Mouse (Mus musculus) midbrain, embryonic 11.5 days (tissue): Measurements from ENCODE around the gene Ndufs3. TPM values are rescaled to one million over a fixed set of nuclear protein-coding genes. Genes with fewer than 3 reads are reported as not detected.
A peak's percentile ranks its signal among the peaks of the same experiment; 100 is the strongest.

Experiments
- ATAC-seq: fragments of 200-750 bp; cut with Nextera tagmentation; 2 replicates; pipeline ENCODE4 v1.8.0; 2017; ENCODE audit warnings: moderate TSS enrichment, moderate library complexity; ENCODE audit not compliant: low FRiP score
- DNase-seq: peaks from one replicate; pipeline ENCODE4 v3.0.0; 2015; ENCODE audit warnings: low spot score; ENCODE audit errors: missing footprints
- H3K27ac ChIP-seq: fragments of 300-500 bp; sonication (generic); 2 replicates; pipeline ENCODE4 v1.5.1; 2014; ENCODE audit warnings: low read depth, low read length
- H3K27me3 ChIP-seq: fragments of 300-500 bp; sonication (generic); 2 replicates; pipeline ENCODE4 v1.6.1; 2014; ENCODE audit warnings: mild to moderate bottlenecking, low read length, moderate library complexity, mixed read lengths; ENCODE audit not compliant: control insufficient read depth, insufficient read depth
- H3K36me3 ChIP-seq: fragments of 300-500 bp; sonication (generic); 2 replicates; pipeline ENCODE4 v1.6.1; 2014; ENCODE audit warnings: mild to moderate bottlenecking, low read length, moderate library complexity, mixed read lengths; ENCODE audit not compliant: control insufficient read depth, insufficient read depth
- H3K4me1 ChIP-seq: fragments of 300-500 bp; sonication (generic); 2 replicates; pipeline ENCODE4 v1.6.1; 2014; ENCODE audit warnings: low read length; ENCODE audit not compliant: control insufficient read depth, insufficient read depth
- H3K4me2 ChIP-seq: fragments of 300-500 bp; sonication (generic); 2 replicates; pipeline ENCODE4 v1.6.1; 2014; ENCODE audit warnings: mild to moderate bottlenecking, moderate library complexity
- H3K4me3 ChIP-seq: fragments of 300-500 bp; sonication (generic); 2 replicates; pipeline ENCODE4 v1.5.1; 2014; ENCODE audit warnings: low read depth, low read length
- H3K9ac ChIP-seq: fragments of 300-500 bp; sonication (generic); 2 replicates; pipeline ENCODE4 v1.6.1; 2014; ENCODE audit warnings: low read length
- H3K9me3 ChIP-seq: fragments of 300-500 bp; sonication (generic); 2 replicates; pipeline ENCODE4 v1.6.1; 2016; ENCODE audit warnings: low read length; ENCODE audit not compliant: control insufficient read depth
- WGBS: fragments of 180-500 bp; shearing (Covaris S2); extraction: QIAGEN DNeasy Blood & Tissue Kit; methylation state at CpG from one replicate; pipeline ENCODE4 v1.1.7; 2014; 5-methylcytosine and 5-hydroxymethylcytosine counted together
- polyA plus RNA-seq: library from polyadenylated mRNA; unstranded; fragments of >200 nt; fragmentation: Nextera tagmentation; extraction: Ambion mirVana; gene quantifications from 2 replicates; pipeline ENCODE4 v1.2.1, GENCODE M21; 2014

Ndufs3 gene
- polyA plus RNA-seq, 1 experiment from 2014 or later, result 204 TPM

DNA sequence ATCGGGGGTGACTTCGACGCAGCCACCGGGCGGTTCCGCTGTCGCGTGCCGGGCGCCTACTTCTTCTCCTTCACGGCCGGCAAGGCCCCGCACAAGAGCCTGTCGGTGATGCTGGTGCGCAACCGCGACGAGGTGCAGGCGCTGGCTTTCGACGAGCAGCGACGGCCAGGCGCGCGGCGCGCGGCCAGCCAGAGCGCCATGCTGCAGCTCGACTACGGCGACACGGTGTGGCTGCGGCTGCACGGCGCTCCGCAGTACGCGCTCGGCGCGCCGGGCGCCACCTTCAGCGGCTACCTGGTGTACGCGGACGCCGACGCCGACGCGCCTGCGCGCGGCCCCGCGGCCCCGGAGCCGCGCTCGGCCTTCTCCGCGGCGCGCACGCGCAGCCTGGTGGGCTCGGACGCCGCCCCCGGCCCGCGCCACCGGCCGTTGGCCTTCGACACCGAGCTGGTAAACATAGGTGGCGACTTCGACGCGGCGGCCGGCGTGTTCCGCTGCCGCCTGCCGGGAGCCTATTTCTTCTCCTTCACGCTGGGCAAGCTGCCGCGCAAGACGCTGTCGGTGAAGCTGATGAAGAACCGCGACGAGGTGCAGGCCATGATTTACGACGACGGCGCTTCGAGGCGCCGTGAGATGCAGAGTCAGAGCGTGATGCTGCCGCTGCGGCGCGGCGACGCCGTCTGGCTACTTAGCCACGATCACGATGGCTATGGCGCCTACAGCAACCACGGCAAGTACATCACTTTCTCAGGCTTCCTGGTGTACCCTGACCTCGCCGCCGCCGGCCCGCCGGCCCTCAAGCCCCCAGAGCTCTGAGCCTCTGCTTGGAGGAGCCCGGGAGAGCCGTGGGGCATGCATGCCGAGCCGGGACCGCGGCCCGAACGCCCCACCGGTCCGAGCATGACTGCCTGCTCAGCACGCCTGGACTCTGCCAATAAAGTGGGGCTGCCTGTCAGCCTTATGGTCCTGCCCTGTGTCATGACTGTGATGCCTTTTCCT is 14.8 kb downstream of the Ndufs3 start:
- H3K9ac ChIP-seq, result peak overlapping the region; percentile 45
- ATAC-seq, result peak; percentile 57
- H3K4me3 ChIP-seq, result peak overlapping the region; percentile 42
- H3K4me1 ChIP-seq, result peaks cover 14% of the 10 kb centered on the region
- DNase-seq, result peak; percentile 94
- no peaks in the 10 kb centered on the region for H3K36me3 ChIP-seq
- H3K27me3 ChIP-seq, result peaks cover 59% of the 10 kb centered on the region
- H3K4me2 ChIP-seq, result peak overlapping the region; percentile 64
- H3K27ac ChIP-seq, result no peak overlapping the region
- WGBS, result 5% methylated on average over 133 of the region's 133 CpGs
- no peaks in the 10 kb centered on the region for H3K9me3 ChIP-seq

- no peak overlapping the region for H3K9ac ChIP-seq
- ATAC-seq, result no peak
- no peak for DNase-seq
- peaks cover 17% of the 10 kb centered on the region for H3K4me1 ChIP-seq
- no peak overlapping the region for H3K27ac ChIP-seq
- no peak overlapping the region for H3K4me3 ChIP-seq
- WGBS, result 76% methylated on average over 5 of the region's 5 CpGs
- H3K9me3 ChIP-seq, result no peaks in the 10 kb centered on the region
- H3K4me2 ChIP-seq, result no peak overlapping the region
- no peaks in the 10 kb centered on the region for H3K36me3 ChIP-seq
- peaks cover 65% of the 10 kb centered on the region for H3K27me3 ChIP-seq
Observed at GRCm38 (mm10) chr2:90887627-90888026, 17.0 kb downstream of the Ndufs3 start.

DNA sequence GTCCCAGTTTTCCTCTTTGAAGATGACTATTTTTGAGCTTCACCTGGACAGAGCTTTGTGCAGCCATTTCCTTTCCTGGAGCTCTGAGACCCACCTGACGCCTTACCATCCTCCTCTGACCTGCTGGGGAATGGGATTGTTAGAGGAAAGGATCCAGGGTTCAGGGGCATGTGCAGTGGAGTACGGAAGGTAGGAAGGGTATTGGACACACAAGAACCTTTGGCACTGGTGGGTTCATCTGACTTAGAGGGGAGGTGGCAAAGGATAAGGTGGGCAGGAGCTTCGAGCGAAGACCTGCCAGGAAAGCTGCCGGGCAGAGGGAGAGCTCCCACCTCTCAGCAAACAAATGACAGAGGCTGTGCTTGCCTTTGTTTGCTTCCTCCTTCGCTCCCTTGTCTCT is 18.2 kb downstream of the Ndufs3 start:
- no peak overlapping the region for H3K27ac ChIP-seq
- 25% methylated on average over 6 of the region's 6 CpGs for WGBS
- H3K27me3 ChIP-seq, result peaks cover 65% of the 10 kb centered on the region
- peak; percentile 91 for DNase-seq
- H3K4me3 ChIP-seq, result peak overlapping the region; percentile 49
- no peak for ATAC-seq
- peak overlapping the region; percentile 94 for H3K4me2 ChIP-seq
- H3K9me3 ChIP-seq, result no peaks in the 10 kb centered on the region
- peaks cover 17% of the 10 kb centered on the region for H3K4me1 ChIP-seq
- H3K9ac ChIP-seq, result peak overlapping the region; percentile 77
- H3K36me3 ChIP-seq, result no peaks in the 10 kb centered on the region

- Histone ChIP-seq H3K4me1 (peaks cover 17% of the 10 kb centered on the region), H3K27ac (no peak within 1 kb of the TSS), H3K36me3 (no peaks in the 10 kb centered on the region), H3K9me3 (no peaks in the 10 kb centered on the region), H3K9ac (peak within 1 kb of the TSS; percentile 77), H3K4me2 (peak within 1 kb of the TSS; percentile 94), H3K27me3 (peaks cover 59% of the 10 kb centered on the region), H3K4me3 (peak within 1 kb of the TSS; percentile 49)
- 2% methylated on average over 45 of the region's 45 CpGs for WGBS
- peak; percentile 81 for ATAC-seq
- peak; percentile 96 for DNase-seq
Observed at GRCm38 (mm10) chr2:90885218-90886041, 19.2 kb downstream of the Ndufs3 start, which contains the start of gene C1qtnf4. C1qtnf4 (plus strand) TSS chr2:90885860.

- Histone ChIP-seq H3K4me3 (no peak overlapping the region), H3K9me3 (no peaks in the 10 kb centered on the region), H3K9ac (no peak overlapping the region), H3K4me2 (no peak overlapping the region), H3K27ac (no peak overlapping the region), H3K36me3 (no peaks in the 10 kb centered on the region), H3K27me3 (peaks cover 23% of the 10 kb centered on the region), H3K4me1 (peaks cover 10% of the 10 kb centered on the region)
- no peak for ATAC-seq
- WGBS, result 84% methylated on average over 2 of the region's 2 CpGs
- DNase-seq, result no peak
Observed at GRCm38 (mm10) chr2:90881824-90882223, 22.8 kb downstream of the Ndufs3 start.

DNA sequence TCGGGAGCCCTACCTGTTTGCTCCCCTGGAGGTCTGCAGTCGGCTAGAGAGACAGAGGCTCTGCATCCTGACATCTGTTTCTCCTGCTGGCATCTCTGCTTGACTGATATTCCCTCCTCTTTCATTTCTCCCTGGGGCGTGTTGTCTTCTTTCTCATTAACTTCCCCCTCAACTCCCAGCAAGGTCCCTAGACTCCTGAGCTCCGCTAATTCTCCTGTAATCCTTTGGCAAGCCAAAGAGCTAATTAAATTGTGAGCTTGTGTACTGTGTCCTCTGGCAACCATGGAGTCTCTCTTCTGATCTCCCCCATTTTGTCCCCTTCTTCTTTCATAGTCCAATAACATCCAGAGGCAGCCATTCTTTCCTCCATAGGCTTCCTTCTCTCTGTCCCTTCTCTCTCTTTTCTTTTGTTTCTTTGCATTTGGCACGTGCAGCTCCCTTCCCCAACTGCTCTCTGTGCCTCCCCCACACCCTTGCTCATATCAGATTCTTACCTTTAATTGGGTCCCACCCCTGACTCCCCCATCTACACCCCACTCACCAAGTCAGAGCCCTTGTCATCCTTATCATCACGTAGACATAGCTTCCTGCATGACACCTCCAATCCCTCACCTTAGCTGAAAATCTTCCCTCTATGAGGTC is 24.4 kb downstream of the Ndufs3 start:
- no peak overlapping the region for H3K4me2 ChIP-seq
- peaks cover 5% of the 10 kb centered on the region for H3K4me1 ChIP-seq
- no peaks in the 10 kb centered on the region for H3K36me3 ChIP-seq
- WGBS, result 13% methylated on average over 6 of the region's 6 CpGs
- DNase-seq, result no peak
- ATAC-seq, result no peak
- H3K9me3 ChIP-seq, result no peaks in the 10 kb centered on the region
- H3K4me3 ChIP-seq, result no peak overlapping the region
- H3K27me3 ChIP-seq, result peaks cover 11% of the 10 kb centered on the region
- no peak overlapping the region for H3K9ac ChIP-seq
- no peak overlapping the region for H3K27ac ChIP-seq

DNA sequence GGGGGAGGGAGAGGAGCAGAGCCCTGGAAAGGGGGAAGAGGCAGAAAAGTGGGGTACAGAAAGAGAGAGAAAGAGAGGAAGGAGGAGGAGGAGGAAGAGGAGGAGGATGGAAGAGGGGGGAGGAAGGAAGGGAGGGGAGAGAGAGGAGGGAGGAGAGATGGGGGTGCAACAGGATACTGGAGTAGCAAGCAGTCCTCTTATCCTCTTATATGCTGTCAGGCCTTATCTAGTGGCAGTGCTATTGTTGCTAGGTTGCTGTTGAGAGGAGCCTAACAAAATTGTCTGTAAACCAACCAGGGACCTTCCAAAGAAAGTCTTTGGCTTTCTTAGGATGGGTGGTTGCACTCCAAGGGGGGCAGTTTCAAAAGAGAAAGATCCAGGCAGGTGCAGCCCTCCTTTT is 25.2 kb downstream of the Ndufs3 start:
- no peak overlapping the region for H3K9ac ChIP-seq
- no peak for DNase-seq
- no peak overlapping the region for H3K4me2 ChIP-seq
- no peak overlapping the region for H3K4me3 ChIP-seq
- no peak overlapping the region for H3K27ac ChIP-seq
- H3K36me3 ChIP-seq, result no peaks in the 10 kb centered on the region
- H3K27me3 ChIP-seq, result peaks cover 2% of the 10 kb centered on the region; the same call in 1 of the 2 replicates
- no peaks in the 10 kb centered on the region for H3K9me3 ChIP-seq
- H3K4me1 ChIP-seq, result no peaks in the 10 kb centered on the region; the same call in 1 of the 2 replicates
- ATAC-seq, result no peak

- no peaks in the 10 kb centered on the region for H3K9me3 ChIP-seq
- DNase-seq (no peak), ATAC-seq (no peak)
- H3K27ac ChIP-seq, result no peak overlapping the region
- H3K4me3 ChIP-seq, result no peak overlapping the region
- no peak overlapping the region for H3K4me2 ChIP-seq
- no peaks in the 10 kb centered on the region for H3K27me3 ChIP-seq
- H3K9ac ChIP-seq, result no peak overlapping the region
- 71% methylated on average over 4 of the region's 5 CpGs for WGBS
- no peaks in the 10 kb centered on the region; the same call in 1 of the 2 replicates for H3K4me1 ChIP-seq
- H3K36me3 ChIP-seq, result no peaks in the 10 kb centered on the region
Observed at GRCm38 (mm10) chr2:90877584-90878259, 26.9 kb downstream of the Ndufs3 start.
